Mouse (Mus musculus) cerebellum, adult 2 months (tissue): ENCODE results near the gene Spo11. TPM values are rescaled to one million over a fixed set of nuclear protein-coding genes. Genes with fewer than 3 reads are reported as not detected.

ENCODE experiments used
- DNase-seq, 2 experiments: peaks; one replicate each; pipeline ENCODE4 v3.0.0; 2021
- H3K27ac ChIP-seq: fragments of 200-500 bp; 2 replicates; pipeline ENCODE4 v1.5.1; 2012; ENCODE audit warnings: low read length, control low read depth, inconsistent platforms; ENCODE audit not compliant: insufficient read depth
- H3K27me3 ChIP-seq: fragments of 200-500 bp; 2 replicates; pipeline ENCODE4 v1.6.1; 2012; ENCODE audit warnings: inconsistent platforms, mild to moderate bottlenecking, low read length, moderate library complexity; ENCODE audit not compliant: control insufficient read depth, insufficient read depth
- H3K4me1 ChIP-seq: fragments of 200-500 bp; 2 replicates; pipeline ENCODE4 v1.6.1; 2011; ENCODE audit warnings: low read length; ENCODE audit not compliant: control insufficient read depth, insufficient read depth
- H3K4me3 ChIP-seq: fragments of 200-500 bp; replicated peaks from 2 replicates; pipeline ENCODE3; 2011; ENCODE audit warnings: mild to moderate bottlenecking, low read depth, low read length, control low read depth; ENCODE audit not compliant: insufficient read depth
- CTCF ChIP-seq: fragments of 200-500 bp; IDR thresholded peaks from 2 replicates; pipeline ENCODE4 v1.5.1; 2011; ENCODE audit warnings: low read depth, mild to moderate bottlenecking, control low read depth, low read length, moderate library complexity, borderline replicate concordance; ENCODE audit not compliant: insufficient read depth
- POLR2A ChIP-seq: fragments of 200-500 bp; IDR thresholded peaks from 2 replicates; pipeline ENCODE4 v1.6.1; 2011; ENCODE audit warnings: low read length, control low read depth, borderline replicate concordance; ENCODE audit not compliant: insufficient read depth
- WGBS: fragments of 180-500 bp; shearing (Covaris S2); methylation state at CpG from one replicate; pipeline ENCODE4 v1.1.7; 2018; 5-methylcytosine and 5-hydroxymethylcytosine counted together
- polyA plus RNA-seq: library from polyadenylated mRNA; depleted of rRNA; stranded (reverse); fragments of >200 nt; gene quantifications from 2 replicates; pipeline ENCODE4 v1.2.3, GENCODE M21; 2012; rRNA removed

Spo11 gene
- 0.21 and 0.27 TPM in 2 replicates for polyA plus RNA-seq

GRCm38 (mm10) chr2:172977409-172978130 is at the start of gene Spo11:
Gene Spo11 (plus strand): TSS chr2:172977700.
- no peak within 1 kb of the TSS for H3K4me3 ChIP-seq
- no peak for DNase-seq
- no peaks in the 10 kb centered on the region for H3K27me3 ChIP-seq
- WGBS: 13% methylated on average over 14 of the region's 14 CpGs
- TF ChIP-seq POLR2A (no peak), CTCF (no peak)
- H3K4me1 ChIP-seq: peaks cover 6% of the 10 kb centered on the region; the same call in 1 of the 2 replicates
- no peak within 1 kb of the TSS for H3K27ac ChIP-seq

- no peak overlapping the region for H3K4me3 ChIP-seq
- H3K27ac ChIP-seq: no peak overlapping the region
- no peak for TF ChIP-seq CTCF
- 83% methylated on average over 14 of the region's 14 CpGs for WGBS
- H3K4me1 ChIP-seq: no peaks in the 10 kb centered on the region
- no peak for DNase-seq
- H3K27me3 ChIP-seq: peaks cover 3% of the 10 kb centered on the region; the same call in 1 of the 2 replicates
These were observed 47.5 kb upstream of the Spo11 start for GRCm38 (mm10) chr2:172929905-172930436.

DNA sequence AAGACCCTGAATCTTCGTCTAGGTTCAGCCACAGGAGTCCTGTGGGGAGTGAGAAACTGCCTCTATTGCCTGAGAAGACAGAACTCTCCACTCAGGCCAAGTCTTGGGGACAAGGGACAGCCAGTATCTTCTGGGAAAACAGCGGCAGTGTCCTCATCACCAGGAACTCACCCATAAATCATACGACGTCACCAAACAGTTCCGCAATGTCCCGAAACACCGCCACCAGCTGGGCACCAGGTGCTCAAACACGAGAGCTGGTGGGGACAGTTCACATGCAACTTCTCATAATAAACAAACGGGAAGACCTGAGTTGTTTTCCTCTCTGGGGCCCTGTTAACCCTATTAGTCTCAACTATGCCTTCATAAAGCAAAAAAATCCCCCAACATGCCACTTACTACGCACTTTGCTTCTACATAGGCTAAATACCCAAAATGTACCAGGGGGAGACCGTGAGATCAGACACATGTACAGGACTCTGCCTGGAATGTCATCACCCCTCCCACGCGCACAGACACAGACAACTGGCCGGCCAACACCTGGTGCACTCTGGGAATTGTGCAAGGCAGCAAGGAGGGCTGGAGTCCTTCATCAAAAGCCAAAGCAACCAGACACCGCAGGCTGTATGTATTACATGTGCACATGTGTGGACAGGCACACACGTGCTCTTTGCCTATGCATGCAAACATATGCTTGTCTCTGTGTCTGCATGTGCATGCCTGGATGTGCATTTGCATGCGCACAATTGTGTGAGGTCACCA is 46.2 kb upstream of the Spo11 start:
- Histone ChIP-seq H3K27ac (no peak overlapping the region), H3K4me3 (no peak overlapping the region), H3K4me1 (no peaks in the 10 kb centered on the region), H3K27me3 (peaks cover 3% of the 10 kb centered on the region; the same call in 1 of the 2 replicates)
- DNase-seq: no peak
- TF ChIP-seq POLR2A (no peak), CTCF (no peak)
- 83% methylated on average over 17 of the region's 17 CpGs for WGBS

- H3K27me3 ChIP-seq: peaks cover 3% of the 10 kb centered on the region; the same call in 1 of the 2 replicates
- WGBS: 6% methylated on average over 34 of the region's 34 CpGs
- no peaks in the 10 kb centered on the region for H3K4me1 ChIP-seq
- no peak for DNase-seq
- TF ChIP-seq CTCF: no peak
- TF ChIP-seq POLR2A: no peak
- H3K4me3 ChIP-seq: no peak overlapping the region
- no peak overlapping the region for H3K27ac ChIP-seq
These were observed 43.7 kb upstream of the Spo11 start for GRCm38 (mm10) chr2:172933631-172934419.

DNA sequence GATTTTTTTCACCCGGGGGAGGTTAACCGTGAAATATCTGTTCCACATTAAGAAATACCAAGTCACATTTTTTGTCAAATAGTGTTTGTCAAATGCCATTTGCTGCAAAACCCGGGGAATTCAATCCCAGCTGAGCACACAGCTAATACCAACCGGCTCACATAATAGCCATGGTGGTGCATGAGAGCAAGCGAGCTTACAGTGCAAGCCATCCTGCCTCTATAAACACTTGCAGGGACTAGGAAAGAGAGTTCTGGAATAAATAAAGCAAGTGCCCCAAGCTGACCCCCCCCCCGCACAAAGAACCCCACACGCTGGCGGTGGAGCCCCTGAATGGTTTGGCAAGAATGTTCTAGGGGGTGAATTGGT is 43.1 kb upstream of the Spo11 start:
- H3K4me3 ChIP-seq: no peak overlapping the region
- no peak for DNase-seq
- no peak overlapping the region for H3K27ac ChIP-seq
- peaks cover under 1% of the 10 kb centered on the region; the same call in 1 of the 2 replicates for H3K4me1 ChIP-seq
- H3K27me3 ChIP-seq: peaks cover 6% of the 10 kb centered on the region; the same call in 1 of the 2 replicates
- TF ChIP-seq CTCF (no peak), POLR2A (no peak)
- WGBS: 17% methylated on average over 8 of the region's 8 CpGs

DNA sequence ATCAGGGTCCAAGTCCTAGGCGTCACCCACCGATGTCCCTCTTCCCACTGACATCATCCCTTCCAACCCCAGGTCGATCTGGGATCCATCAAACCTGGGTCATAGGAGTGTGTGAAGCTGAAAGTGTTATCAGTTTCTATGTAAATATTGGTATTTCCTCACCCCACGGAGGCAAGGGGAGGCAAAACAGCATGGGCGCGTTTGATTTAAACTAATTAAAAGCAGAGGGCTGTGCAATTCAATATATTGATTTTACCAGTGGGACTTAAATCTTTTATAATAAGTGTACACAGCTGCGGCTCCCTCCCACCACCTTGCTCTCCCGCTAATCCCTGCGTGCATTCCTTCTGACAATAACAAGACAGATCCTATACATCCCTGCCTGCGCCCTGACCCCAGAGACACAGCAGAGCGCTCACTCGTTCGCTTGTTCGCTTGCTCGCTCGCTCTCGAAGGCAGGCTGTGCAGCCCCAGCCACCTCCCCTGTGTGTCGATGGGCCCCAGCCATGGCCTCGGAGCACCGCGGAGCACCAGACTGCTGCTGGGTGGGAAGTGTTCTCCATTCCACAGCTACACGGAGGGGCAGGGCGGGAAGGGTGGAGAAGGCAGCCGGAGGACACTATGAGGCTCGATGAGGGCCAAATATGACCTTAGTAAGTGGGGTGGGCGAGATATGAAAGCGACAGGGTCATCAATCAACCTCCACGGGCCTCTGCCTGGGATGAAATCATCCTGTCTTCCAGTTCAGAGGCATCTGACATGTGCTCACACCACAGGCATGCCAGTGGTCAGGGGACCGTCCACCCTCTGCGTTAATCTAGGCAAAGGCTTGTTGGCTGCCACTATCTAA is 42.4 kb upstream of the Spo11 start:
- Histone ChIP-seq H3K27me3 (peaks cover 11% of the 10 kb centered on the region; the same call in 1 of the 2 replicates), H3K4me3 (no peak overlapping the region), H3K4me1 (peaks cover 5% of the 10 kb centered on the region; the same call in 1 of the 2 replicates), H3K27ac (no peak overlapping the region)
- TF ChIP-seq CTCF (no peak), POLR2A (no peak)
- 44% methylated on average over 30 of the region's 30 CpGs for WGBS
- no peak for DNase-seq
